Mouse (Mus musculus) right cerebral cortex, postnatal 4 days (tissue): ENCODE data around the gene Ss18l1.

ENCODE experiments used
- DNase-seq: peaks from one replicate; pipeline ENCODE4 v3.0.0-alpha.2; 2022

Ss18l1 gene

GRCm38 (mm10) chr2:180087472-180087871 is 45.2 kb downstream of the Ss18l1 start:
- DNase-seq = no peak

GRCm38 (mm10) chr2:180090285-180090684 is 48.0 kb downstream of the Ss18l1 start:
- no peak for DNase-seq

GRCm38 (mm10) chr2:180095711-180096110 is 53.4 kb downstream of the Ss18l1 start:
- DNase-seq = no peak

- no peak for DNase-seq
Measured at GRCm38 (mm10) chr2:180097585-180097984, 55.3 kb downstream of the Ss18l1 start.

GRCm38 (mm10) chr2:180098167-180098566 is 55.9 kb downstream of the Ss18l1 start:
- no peak for DNase-seq

GRCm38 (mm10) chr2:180099529-180099928 is 57.2 kb downstream of the Ss18l1 start:
- no peak for DNase-seq

GRCm38 (mm10) chr2:180103151-180103977 is 61.1 kb downstream of the Ss18l1 start:
- no peak for DNase-seq

- DNase-seq = peak; percentile 72
Measured at GRCm38 (mm10) chr2:180103978-180104658, 61.8 kb downstream of the Ss18l1 start, which contains the start of gene Hrh3. Hrh3 (minus strand) TSS chr2:180104488.

- no peak for DNase-seq
Measured at GRCm38 (mm10) chr2:180104659-180105377, 62.5 kb downstream of the Ss18l1 start.

- DNase-seq = peak; percentile 52
Measured at GRCm38 (mm10) chr2:180105441-180106190, 63.3 kb downstream of the Ss18l1 start.

GRCm38 (mm10) chr2:180107081-180107480 is 64.8 kb downstream of the Ss18l1 start:
- DNase-seq = no peak

GRCm38 (mm10) chr2:180108285-180108684 is 66.0 kb downstream of the Ss18l1 start:
- peak; percentile 4 for DNase-seq

- DNase-seq = peak; percentile 60
Measured at GRCm38 (mm10) chr2:180113909-180114890, 71.9 kb downstream of the Ss18l1 start.

- DNase-seq = peak; percentile 50
Measured at GRCm38 (mm10) chr2:180115279-180115678, 73.0 kb downstream of the Ss18l1 start.

- no peak for DNase-seq
Measured at GRCm38 (mm10) chr2:180116081-180116493, 73.8 kb downstream of the Ss18l1 start.

GRCm38 (mm10) chr2:180116741-180117484 is 74.6 kb downstream of the Ss18l1 start:
- peak; percentile 53 for DNase-seq

- DNase-seq = peak; percentile 61
Measured at GRCm38 (mm10) chr2:180117485-180118194, 75.3 kb downstream of the Ss18l1 start.

- peak; percentile 99 for DNase-seq
Measured at GRCm38 (mm10) chr2:180118661-180119438, 76.5 kb downstream of the Ss18l1 start, which contains the start of gene Osbpl2. Osbpl2 (plus strand) TSS chr2:180119306.
